Mouse (Mus musculus) fat pad, adult 2 months (tissue): ENCODE data around the gene Rps7.

Source experiments
- DNase-seq: peaks from one replicate; pipeline ENCODE4 v3.0.0-alpha.2; 2011; ENCODE audit warnings: low read depth, low spot score; ENCODE audit errors: extremely low read depth

Rps7 gene

GRCm38 (mm10) chr12:28635535-28636476 is at the start of gene Rps7:
Rps7 (minus strand) TSS chr12:28635953.
- peak; percentile 67 for DNase-seq

GRCm38 (mm10) chr12:28684674-28685073 is 48.9 kb upstream of the Rps7 start:
- DNase-seq = no peak

GRCm38 (mm10) chr12:28675925-28676209 is 40.1 kb upstream of the Rps7 start:
- DNase-seq = no peak

GRCm38 (mm10) chr12:28675121-28675924 is 39.6 kb upstream of the Rps7 start, which contains the start of gene Adi1:
Adi1 (plus strand) TSS chr12:28675231.
- DNase-seq = no peak

GRCm38 (mm10) chr12:28674038-28674720 is 38.4 kb upstream of the Rps7 start:
- no peak for DNase-seq

- DNase-seq = no peak
These were observed 31.5 kb upstream of the Rps7 start for GRCm38 (mm10) chr12:28667287-28667686.

GRCm38 (mm10) chr12:28666734-28667133 is 31.0 kb upstream of the Rps7 start:
- DNase-seq = no peak

- DNase-seq = no peak
These were observed 26.9 kb upstream of the Rps7 start for GRCm38 (mm10) chr12:28662628-28663027.

- no peak for DNase-seq
These were observed 13.7 kb upstream of the Rps7 start, which contains the start of gene Rnaseh1 for GRCm38 (mm10) chr12:28649141-28650110. Rnaseh1 (plus strand) TSS chr12:28649602.

- DNase-seq = no peak
These were observed 3.0 kb upstream of the Rps7 start for GRCm38 (mm10) chr12:28638778-28639177.

- no peak for DNase-seq
These were observed 790 bp upstream of the Rps7 start for GRCm38 (mm10) chr12:28636543-28636942.

GRCm38 (mm10) chr12:28635058-28635534 is 657 bp downstream of the Rps7 start:
- DNase-seq = no peak

GRCm38 (mm10) chr12:28628436-28628835 is 7.3 kb downstream of the Rps7 start:
- no peak for DNase-seq

- DNase-seq = no peak
These were observed 8.7 kb downstream of the Rps7 start for GRCm38 (mm10) chr12:28627092-28627491.

GRCm38 (mm10) chr12:28625407-28625806 is 10.3 kb downstream of the Rps7 start:
- DNase-seq = no peak

- peak; percentile 19 for DNase-seq
These were observed 11.5 kb downstream of the Rps7 start for GRCm38 (mm10) chr12:28624251-28624650.

- DNase-seq = no peak
These were observed 12.6 kb downstream of the Rps7 start, which contains the start of gene Colec11 for GRCm38 (mm10) chr12:28623195-28623594. Colec11 (minus strand) TSS chr12:28623377.

GRCm38 (mm10) chr12:28622641-28623040 is 13.1 kb downstream of the Rps7 start:
- DNase-seq = no peak

- no peak for DNase-seq
These were observed 13.6 kb downstream of the Rps7 start for GRCm38 (mm10) chr12:28622167-28622532.
